Mouse (Mus musculus) brain, embryonic 14.5 days (tissue): ENCODE results near the gene Aen.

Experiments used
- CTCF ChIP-seq: fragments of 200-500 bp; IDR thresholded peaks from 2 replicates; pipeline ENCODE4 v1.5.1; 2012; ENCODE audit warnings: inconsistent platforms, mild to moderate bottlenecking, moderate library complexity, borderline replicate concordance; ENCODE audit not compliant: insufficient read depth, insufficient read length; ENCODE audit errors: extremely low read depth
- POLR2A ChIP-seq: fragments of 200-500 bp; IDR thresholded peaks from 2 replicates; pipeline ENCODE4 v1.6.1; 2012; ENCODE audit warnings: mild to moderate bottlenecking, inconsistent platforms, borderline replicate concordance; ENCODE audit not compliant: poor library complexity, insufficient read depth, insufficient read length, severe bottlenecking; ENCODE audit errors: extremely low read depth

DNA sequence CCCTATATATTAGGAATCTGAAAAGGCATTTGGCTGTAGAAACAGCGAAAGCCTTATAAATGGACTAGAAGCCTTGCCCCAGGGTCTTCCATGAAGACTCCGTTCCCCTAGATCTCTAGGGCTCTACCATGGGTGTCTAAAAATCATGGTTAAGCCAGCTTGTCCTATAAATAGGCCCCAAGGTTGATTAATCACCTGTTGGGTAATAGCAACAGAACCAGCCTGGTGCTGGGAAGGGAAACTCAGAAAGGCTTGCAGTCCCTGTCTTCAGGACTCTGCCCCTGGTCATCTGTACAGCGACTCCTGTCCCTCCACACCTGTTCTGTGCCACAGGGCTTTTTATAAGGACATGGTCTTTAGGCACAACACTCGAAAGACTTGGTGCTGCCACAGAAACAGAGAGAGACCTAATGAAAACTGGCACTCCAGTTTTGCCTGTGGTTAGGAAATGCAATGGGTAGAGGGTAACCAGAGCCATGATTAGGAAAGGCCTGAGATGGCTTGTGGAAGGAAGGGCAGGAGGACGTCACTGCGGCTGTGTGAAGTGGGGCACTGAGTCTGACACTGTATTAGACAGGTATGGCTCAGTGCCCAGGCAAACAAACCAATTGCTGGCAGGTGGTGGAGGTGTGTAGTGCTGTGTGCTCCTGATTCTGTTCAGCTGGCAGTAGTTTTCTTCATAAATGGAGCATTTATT is 7.7 kb downstream of the Aen start:
- TF ChIP-seq CTCF = no peak
- TF ChIP-seq POLR2A = no peak
